Mouse (Mus musculus): ENCODE results near the gene Gkn1. TPM values are rescaled to one million over a fixed set of nuclear protein-coding genes. Genes with fewer than 3 reads are reported as not detected.

Gene Gkn1
- polyA plus RNA-seq, 1 experiment from 2014 or later = not detected

DNA sequence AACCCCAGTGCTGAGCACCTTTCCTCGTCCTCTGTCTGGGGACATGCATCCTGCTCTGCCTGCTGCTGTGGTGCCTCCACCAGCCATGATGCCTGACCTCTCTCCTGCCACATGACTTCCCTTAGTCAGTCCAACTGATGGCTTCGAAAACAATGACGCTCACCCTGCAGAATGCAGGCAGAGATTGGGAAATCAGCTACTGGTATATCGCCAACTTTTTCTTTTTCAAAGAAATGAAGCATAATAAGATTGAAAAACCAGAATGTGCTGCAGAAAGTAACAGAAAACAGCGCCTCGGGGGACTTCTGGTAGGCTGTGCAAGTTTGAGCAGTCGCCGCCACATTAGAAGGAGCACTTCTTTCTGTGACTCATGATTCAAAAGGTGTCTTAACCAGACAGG lies 33.8 kb downstream of the Gkn1 start:
- H3K36me3 ChIP-seq = no peaks in the 10 kb centered on the region
- ATAC-seq = no peak
- H3K4me3 ChIP-seq (replicated peaks) = no peak overlapping the region
- WGBS = 87% methylated on average over 8 of the region's 8 CpGs
- no peaks in the 10 kb centered on the region for H3K9me3 ChIP-seq
- no peaks in the 10 kb centered on the region for H3K27me3 ChIP-seq
- H3K9ac ChIP-seq (replicated peaks) = no peak overlapping the region
- no peak overlapping the region for H3K4me2 ChIP-seq (replicated peaks)
- no peaks in the 10 kb centered on the region; the same call in 1 of the 2 replicates for H3K4me1 ChIP-seq (replicated peaks)
- H3K27ac ChIP-seq = no peak overlapping the region

DNA sequence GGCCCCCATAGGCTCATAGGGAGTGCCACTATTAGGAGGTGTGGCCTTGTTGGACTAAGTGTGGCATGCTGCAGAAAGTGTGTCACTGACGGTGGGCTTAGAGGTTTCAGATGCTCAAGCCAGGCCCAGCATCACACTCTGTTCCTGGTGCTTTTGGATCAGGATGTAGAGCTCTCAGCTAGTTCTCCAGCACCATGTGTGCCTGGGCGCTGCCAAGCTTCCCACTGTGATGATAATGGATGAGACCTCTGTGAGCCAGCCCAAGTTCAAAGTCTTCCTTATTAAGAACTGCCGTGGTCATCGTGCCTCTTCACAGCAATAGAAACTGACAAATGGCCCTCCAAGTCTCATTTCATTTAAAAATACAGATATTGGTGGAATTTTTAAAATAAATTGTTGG lies 38.0 kb downstream of the Gkn1 start:
- H3K4me1 ChIP-seq (replicated peaks) = no peaks in the 10 kb centered on the region; the same call in 1 of the 2 replicates
- H3K9me3 ChIP-seq = no peaks in the 10 kb centered on the region
- H3K36me3 ChIP-seq = peaks cover 19% of the 10 kb centered on the region; the same call in 1 of the 2 replicates
- no peak overlapping the region for H3K9ac ChIP-seq (replicated peaks)
- no peak overlapping the region for H3K4me3 ChIP-seq (replicated peaks)
- H3K27me3 ChIP-seq = no peaks in the 10 kb centered on the region
- WGBS = 87% methylated on average over 4 of the region's 4 CpGs
- ATAC-seq = no peak
- no peak overlapping the region for H3K4me2 ChIP-seq (replicated peaks)
- H3K27ac ChIP-seq = no peak overlapping the region

DNA sequence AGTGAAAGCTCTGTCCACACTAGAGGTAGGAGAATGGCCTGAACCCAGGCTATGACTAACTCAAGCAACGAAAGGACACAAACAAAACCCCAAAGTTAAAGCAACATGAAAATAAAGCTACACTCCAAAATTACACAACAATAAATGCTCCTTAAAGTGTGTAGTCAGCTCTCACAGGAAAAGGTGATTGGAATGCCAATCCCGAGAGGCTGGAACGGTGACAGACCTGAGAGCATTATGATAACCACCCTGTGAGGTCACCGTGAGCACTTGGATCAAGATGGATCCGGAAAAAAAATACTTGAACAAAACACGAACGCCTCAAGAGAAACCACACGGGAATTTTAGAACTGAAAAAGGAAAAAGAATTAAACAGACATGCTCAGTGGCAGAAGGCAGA lies 46.3 kb downstream of the Gkn1 start:
- peaks cover 6% of the 10 kb centered on the region; the same call in 1 of the 2 replicates for H3K4me1 ChIP-seq (replicated peaks)
- H3K9ac ChIP-seq (replicated peaks) = no peak overlapping the region
- ATAC-seq = no peak
- H3K4me2 ChIP-seq (replicated peaks) = no peak overlapping the region
- H3K27ac ChIP-seq = no peak overlapping the region
- no peaks in the 10 kb centered on the region for H3K27me3 ChIP-seq
- peaks cover 16% of the 10 kb centered on the region; the same call in 1 of the 2 replicates for H3K36me3 ChIP-seq
- no peak overlapping the region for H3K4me3 ChIP-seq (replicated peaks)
- no peaks in the 10 kb centered on the region for H3K9me3 ChIP-seq
- WGBS = 89% methylated on average over 8 of the region's 8 CpGs

DNA sequence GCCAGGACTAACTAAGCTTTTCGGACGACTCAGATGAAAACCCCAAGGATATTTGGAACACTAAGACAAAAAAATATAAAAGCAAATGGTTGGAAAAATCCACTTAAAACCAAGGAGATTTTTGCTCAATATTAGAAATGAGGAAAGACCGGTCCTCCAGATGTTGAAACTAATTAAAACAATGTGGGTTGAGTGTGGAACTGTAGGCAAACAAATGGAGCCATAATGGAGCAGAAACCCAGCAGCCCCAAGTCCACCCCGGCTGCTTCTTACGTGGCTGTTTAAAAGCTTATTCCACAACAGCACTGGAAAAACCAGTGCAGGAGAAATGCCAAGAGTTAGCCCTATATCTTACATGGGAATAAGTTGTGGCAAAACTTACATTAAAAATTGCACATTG lies 48.0 kb downstream of the Gkn1 start:
- Histone ChIP-seq H3K9ac (replicated peaks) (no peak overlapping the region), H3K9me3 (no peaks in the 10 kb centered on the region), H3K27me3 (no peaks in the 10 kb centered on the region), H3K4me3 (replicated peaks) (no peak overlapping the region), H3K27ac (no peak overlapping the region), H3K4me1 (replicated peaks) (peaks cover 6% of the 10 kb centered on the region; the same call in 1 of the 2 replicates), H3K36me3 (0 out of 2 replicates have a peak, but pooled peaks cover 6% of the 10 kb centered on the region), H3K4me2 (replicated peaks) (no peak overlapping the region)
- 73% methylated on average over 5 of the region's 5 CpGs for WGBS
- no peak for ATAC-seq

DNA sequence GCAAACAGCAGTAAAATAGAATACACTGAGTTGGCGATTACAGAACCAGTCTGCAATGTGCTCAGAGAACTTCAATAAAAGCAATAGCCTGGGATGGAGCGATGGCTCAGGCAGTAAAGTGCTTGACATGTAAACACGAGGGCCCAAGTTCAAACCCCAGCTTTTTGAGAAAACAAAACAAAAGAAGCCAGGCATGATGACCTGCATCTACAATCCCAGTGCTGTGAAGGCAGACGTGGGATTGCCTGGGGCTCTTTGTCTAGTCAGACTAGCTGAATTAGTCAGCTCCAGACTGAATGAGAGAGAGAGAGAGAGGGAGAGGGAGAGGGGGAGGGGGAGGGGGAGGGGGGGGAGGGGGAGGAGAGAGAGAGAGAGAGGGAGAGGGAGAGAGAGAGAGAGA lies 48.8 kb downstream of the Gkn1 start:
- ATAC-seq = no peak

More for the DNA sequence above, 48.8 kb downstream of the Gkn1 start:
- Histone ChIP-seq H3K27ac (no peak overlapping the region), H3K9ac (replicated peaks) (no peak overlapping the region), H3K27me3 (no peaks in the 10 kb centered on the region), H3K4me2 (replicated peaks) (no peak overlapping the region), H3K4me3 (replicated peaks) (no peak overlapping the region), H3K36me3 (no peaks in the 10 kb centered on the region), H3K4me1 (replicated peaks) (peaks cover 6% of the 10 kb centered on the region; the same call in 1 of the 2 replicates), H3K9me3 (no peaks in the 10 kb centered on the region)
- 42% methylated on average over 4 of the region's 4 CpGs for WGBS

Other genes starting within 250 kb of the Gkn1 start
- gene D6Ertd527e, start 246.2 kb downstream of the Gkn1 start, polyA plus RNA-seq (2015; fragmentation: Nextera tagmentation; extraction: Ambion mirVana) = 0.12 and 0.16 TPM in 2 replicates
- 2.9 and 3.0 TPM in 2 replicates for gene Antxr1, start 15.1 kb downstream of the Gkn1 start, polyA plus RNA-seq (2015; fragmentation: Nextera tagmentation; extraction: Ambion mirVana)
- not detected in 2 replicates for gene Gkn2, start 22.4 kb upstream of the Gkn1 start, polyA plus RNA-seq (2015; fragmentation: Nextera tagmentation; extraction: Ambion mirVana)
- 0.38 TPM in 1 of 2 replicates, not detected in the other for gene Gkn3, start 38.0 kb upstream of the Gkn1 start, polyA plus RNA-seq (2015; fragmentation: Nextera tagmentation; extraction: Ambion mirVana)
- not detected in 2 replicates for gene Bmp10, start 78.1 kb upstream of the Gkn1 start, polyA plus RNA-seq (2015; fragmentation: Nextera tagmentation; extraction: Ambion mirVana)
- gene Arhgap25, start 182.3 kb upstream of the Gkn1 start, polyA plus RNA-seq (2015; fragmentation: Nextera tagmentation; extraction: Ambion mirVana) = 1.2 and 1.5 TPM in 2 replicates
- gene Prokr1, start 239.8 kb upstream of the Gkn1 start, polyA plus RNA-seq (2015; fragmentation: Nextera tagmentation; extraction: Ambion mirVana) = 2.1 and 2.5 TPM in 2 replicates

All from midbrain, embryonic 13.5 days (tissue).